Mouse (Mus musculus) cerebellum, postnatal 4 days (tissue): ENCODE measurements around the gene Efna5.

Experiments
- DNase-seq, 2 experiments: peaks; one replicate each; pipeline ENCODE4 v3.0.0; 2022; ENCODE audit warnings: low spot score in 2 of 2, mixed read lengths in 1 of 2

Gene Efna5

GRCm38 (mm10) chr17:62657832-62658630 lies 223.1 kb downstream of the Efna5 start:
- no peak for DNase-seq

- DNase-seq = no peak
These were observed 224.1 kb downstream of the Efna5 start for GRCm38 (mm10) chr17:62657051-62657450.

- DNase-seq = no peak
These were observed 224.5 kb downstream of the Efna5 start for GRCm38 (mm10) chr17:62656591-62656990.

- DNase-seq = no peak
These were observed 225.2 kb downstream of the Efna5 start for GRCm38 (mm10) chr17:62655819-62656355.

- no peak for DNase-seq
These were observed 228.7 kb downstream of the Efna5 start for GRCm38 (mm10) chr17:62652451-62652850.

- DNase-seq = no peak
These were observed 229.4 kb downstream of the Efna5 start for GRCm38 (mm10) chr17:62651696-62652095.

- DNase-seq = no peak
These were observed 231.7 kb downstream of the Efna5 start for GRCm38 (mm10) chr17:62649293-62649950.

GRCm38 (mm10) chr17:62646836-62647235 lies 234.3 kb downstream of the Efna5 start:
- DNase-seq = no peak

GRCm38 (mm10) chr17:62642447-62643145 lies 238.5 kb downstream of the Efna5 start:
- no peak for DNase-seq

- no peak for DNase-seq
These were observed 240.5 kb downstream of the Efna5 start for GRCm38 (mm10) chr17:62640654-62641053.

GRCm38 (mm10) chr17:62636896-62637295 lies 244.2 kb downstream of the Efna5 start:
- no peak for DNase-seq

GRCm38 (mm10) chr17:62634937-62635336 lies 246.2 kb downstream of the Efna5 start:
- DNase-seq = no peak

- no peak for DNase-seq
These were observed 252.6 kb downstream of the Efna5 start for GRCm38 (mm10) chr17:62628474-62628873.

- no peak for DNase-seq
These were observed 253.6 kb downstream of the Efna5 start for GRCm38 (mm10) chr17:62627508-62627907.

- peak in 1 of 2 experiments; percentile 61 for DNase-seq
These were observed 255.5 kb downstream of the Efna5 start for GRCm38 (mm10) chr17:62625646-62626020.

- DNase-seq = no peak
These were observed 256.1 kb downstream of the Efna5 start for GRCm38 (mm10) chr17:62624804-62625645.

GRCm38 (mm10) chr17:62623224-62623623 lies 257.9 kb downstream of the Efna5 start:
- DNase-seq = no peak

GRCm38 (mm10) chr17:62622481-62622880 lies 258.6 kb downstream of the Efna5 start:
- DNase-seq = no peak

- DNase-seq = no peak
These were observed 266.0 kb downstream of the Efna5 start for GRCm38 (mm10) chr17:62615159-62615558.

- DNase-seq = no peak
These were observed 266.4 kb downstream of the Efna5 start for GRCm38 (mm10) chr17:62614708-62615107.

- no peak for DNase-seq
These were observed 266.9 kb downstream of the Efna5 start for GRCm38 (mm10) chr17:62614237-62614636.
